Mouse (Mus musculus) natural killer cell, adult 2 months (primary cell): Measurements from ENCODE around the gene Alox12b.

Experiments used
- DNase-seq, 2 experiments: peaks; one replicate each; pipeline ENCODE4 v3.0.0; 2022; ENCODE audit warnings: low spot score in 2 of 2

Gene Alox12b

GRCm38 (mm10) chr11:69172606-69173005, 15.8 kb downstream of the Alox12b start:
- no peak for DNase-seq

- DNase-seq: no peak
These were observed 17.9 kb downstream of the Alox12b start for GRCm38 (mm10) chr11:69174722-69175121.

GRCm38 (mm10) chr11:69178525-69178924, 21.7 kb downstream of the Alox12b start:
- DNase-seq: no peak

GRCm38 (mm10) chr11:69179512-69179911, 22.7 kb downstream of the Alox12b start:
- DNase-seq: no peak

- no peak for DNase-seq
These were observed 23.3 kb downstream of the Alox12b start for GRCm38 (mm10) chr11:69180120-69180519.

- no peak for DNase-seq
These were observed 28.2 kb downstream of the Alox12b start for GRCm38 (mm10) chr11:69185031-69185430.

- DNase-seq: no peak
These were observed 29.1 kb downstream of the Alox12b start for GRCm38 (mm10) chr11:69185936-69186335.

GRCm38 (mm10) chr11:69192840-69193239, 36.1 kb downstream of the Alox12b start:
- peak in 1 of 2 experiments; percentile 22 for DNase-seq

GRCm38 (mm10) chr11:69196766-69197165, 40.0 kb downstream of the Alox12b start:
- DNase-seq: no peak

- DNase-seq: peak; percentile 14 to 20
These were observed 40.4 kb downstream of the Alox12b start for GRCm38 (mm10) chr11:69197194-69197593.

GRCm38 (mm10) chr11:69197743-69198142, 41.0 kb downstream of the Alox12b start, which contains the start of gene Alox8:
TSS of gene Alox8 (minus strand) at chr11:69197843.
- no peak for DNase-seq

GRCm38 (mm10) chr11:69199251-69199650, 42.5 kb downstream of the Alox12b start:
- no peak for DNase-seq

- no peak for DNase-seq
These were observed 43.4 kb downstream of the Alox12b start for GRCm38 (mm10) chr11:69200231-69200630.

- DNase-seq: no peak
These were observed 45.9 kb downstream of the Alox12b start for GRCm38 (mm10) chr11:69202469-69203230.

GRCm38 (mm10) chr11:69211431-69211830, 54.6 kb downstream of the Alox12b start:
- no peak for DNase-seq

- no peak for DNase-seq
These were observed 60.6 kb downstream of the Alox12b start for GRCm38 (mm10) chr11:69217411-69217810.

GRCm38 (mm10) chr11:69218661-69219060, 61.9 kb downstream of the Alox12b start:
- no peak for DNase-seq
